Mouse (Mus musculus) hindbrain, embryonic 16.5 days (tissue): ENCODE data around the gene Patj. TPM values are rescaled to one million over a fixed set of nuclear protein-coding genes. Genes with fewer than 3 reads are reported as not detected.

Experiments
- ATAC-seq: fragments of 200-750 bp; cut with Nextera tagmentation; 2 replicates; pipeline ENCODE4 v1.8.0; 2017; ENCODE audit warnings: moderate TSS enrichment, moderate library complexity
- H3K27ac ChIP-seq: fragments of 300-500 bp; sonication (generic); 2 replicates; pipeline ENCODE4 v1.5.1; 2014; ENCODE audit warnings: low read depth, mild to moderate bottlenecking, control low read depth, low read length, moderate library complexity
- H3K27me3 ChIP-seq: fragments of 300-500 bp; sonication (generic); replicated peaks from 2 replicates; pipeline ENCODE4 v1.6.1; 2014; ENCODE audit warnings: low read length; ENCODE audit not compliant: control insufficient read depth, insufficient read depth
- H3K36me3 ChIP-seq: fragments of 300-500 bp; sonication (generic); 2 replicates; pipeline ENCODE4 v1.6.1; 2014; ENCODE audit warnings: mild to moderate bottlenecking, low read length, moderate library complexity, mixed read lengths; ENCODE audit not compliant: control insufficient read depth, insufficient read depth
- H3K4me1 ChIP-seq: fragments of 300-500 bp; sonication (generic); 2 replicates; pipeline ENCODE4 v1.6.1; 2014; ENCODE audit warnings: low read depth, low read length; ENCODE audit not compliant: control insufficient read depth, insufficient read depth
- H3K4me2 ChIP-seq: fragments of 300-500 bp; sonication (generic); 2 replicates; pipeline ENCODE4 v1.6.1; 2014; ENCODE audit warnings: mild to moderate bottlenecking, low read length, control low read depth, moderate library complexity
- H3K4me3 ChIP-seq: fragments of 300-500 bp; sonication (generic); 2 replicates; pipeline ENCODE4 v1.5.1; 2014; ENCODE audit warnings: mild to moderate bottlenecking, low read length, control low read depth, moderate library complexity
- H3K9ac ChIP-seq: fragments of 300-500 bp; sonication (generic); 2 replicates; pipeline ENCODE4 v1.6.1; 2014; ENCODE audit warnings: low read depth, mild to moderate bottlenecking, control low read depth, low read length, moderate library complexity
- H3K9me3 ChIP-seq: fragments of 300-500 bp; sonication (generic); 2 replicates; pipeline ENCODE4 v1.6.1; 2014; ENCODE audit warnings: mild to moderate bottlenecking, low read length, moderate library complexity; ENCODE audit not compliant: control insufficient read depth
- WGBS: fragments of 180-500 bp; shearing (Covaris S2); extraction: QIAGEN DNeasy Blood & Tissue Kit; methylation state at CpG from one replicate; pipeline ENCODE4 v1.1.7; 2014; 5-methylcytosine and 5-hydroxymethylcytosine counted together
- polyA plus RNA-seq: library from polyadenylated mRNA; unstranded; fragments of >200 nt; fragmentation: Nextera tagmentation; extraction: Ambion mirVana; gene quantifications from 2 replicates; pipeline ENCODE4 v1.2.1, GENCODE M21; 2015

The Patj gene
- polyA plus RNA-seq, 1 experiment from 2014 or later = 8.7 TPM

DNA sequence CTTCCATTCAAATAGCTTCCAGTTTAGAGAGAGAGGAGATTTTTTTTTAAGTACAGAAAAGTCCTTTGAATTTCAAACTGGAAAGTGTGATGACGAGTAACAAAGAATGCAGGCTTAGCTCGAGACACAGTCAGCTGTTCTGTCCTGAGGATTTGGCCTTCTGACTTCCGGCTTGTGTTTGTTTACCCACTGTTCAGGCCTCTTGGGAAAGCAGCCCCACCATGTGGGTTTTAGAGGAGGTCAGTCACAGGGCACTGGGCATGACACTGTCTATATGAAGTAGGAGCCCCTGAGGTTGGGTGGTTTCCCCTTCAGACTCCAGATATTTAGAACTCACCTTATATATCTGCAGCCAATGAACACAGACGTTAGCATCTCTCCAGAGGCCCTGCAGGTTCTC, 174.3 kb downstream of the Patj start:
- H3K9ac ChIP-seq = no peak overlapping the region
- no peaks in the 10 kb centered on the region for H3K27me3 ChIP-seq
- H3K27ac ChIP-seq = no peak overlapping the region
- no peaks in the 10 kb centered on the region for H3K4me1 ChIP-seq
- no peaks in the 10 kb centered on the region for H3K36me3 ChIP-seq
- 64% methylated on average over 4 of the region's 4 CpGs for WGBS
- H3K4me3 ChIP-seq = no peak overlapping the region
- no peak overlapping the region for H3K4me2 ChIP-seq
- H3K9me3 ChIP-seq = no peaks in the 10 kb centered on the region
- no peak for ATAC-seq

DNA sequence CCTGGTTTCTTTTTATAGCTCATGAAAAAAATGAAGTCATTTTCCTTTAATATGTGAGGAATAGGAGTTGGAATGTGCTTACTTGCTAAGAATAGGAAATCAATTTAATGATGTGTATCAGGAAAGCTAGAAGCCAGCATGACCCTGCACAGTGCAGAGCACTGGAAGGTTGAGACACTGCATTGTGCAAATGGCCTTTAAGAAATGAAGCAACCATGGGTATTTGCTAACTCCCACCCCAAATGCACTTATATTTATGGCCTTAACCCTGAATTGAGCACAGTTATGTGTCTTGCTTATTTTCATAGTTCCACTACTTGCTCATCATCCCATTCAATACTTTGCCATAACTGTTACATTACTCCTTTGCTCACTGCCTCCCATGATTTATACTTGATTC, 181.7 kb downstream of the Patj start:
- Histone ChIP-seq H3K9me3 (no peaks in the 10 kb centered on the region), H3K4me1 (peaks cover 4% of the 10 kb centered on the region), H3K36me3 (no peaks in the 10 kb centered on the region), H3K9ac (no peak overlapping the region), H3K27me3 (no peaks in the 10 kb centered on the region), H3K4me2 (no peak overlapping the region), H3K4me3 (no peak overlapping the region), H3K27ac (no peak overlapping the region)
- no peak for ATAC-seq

DNA sequence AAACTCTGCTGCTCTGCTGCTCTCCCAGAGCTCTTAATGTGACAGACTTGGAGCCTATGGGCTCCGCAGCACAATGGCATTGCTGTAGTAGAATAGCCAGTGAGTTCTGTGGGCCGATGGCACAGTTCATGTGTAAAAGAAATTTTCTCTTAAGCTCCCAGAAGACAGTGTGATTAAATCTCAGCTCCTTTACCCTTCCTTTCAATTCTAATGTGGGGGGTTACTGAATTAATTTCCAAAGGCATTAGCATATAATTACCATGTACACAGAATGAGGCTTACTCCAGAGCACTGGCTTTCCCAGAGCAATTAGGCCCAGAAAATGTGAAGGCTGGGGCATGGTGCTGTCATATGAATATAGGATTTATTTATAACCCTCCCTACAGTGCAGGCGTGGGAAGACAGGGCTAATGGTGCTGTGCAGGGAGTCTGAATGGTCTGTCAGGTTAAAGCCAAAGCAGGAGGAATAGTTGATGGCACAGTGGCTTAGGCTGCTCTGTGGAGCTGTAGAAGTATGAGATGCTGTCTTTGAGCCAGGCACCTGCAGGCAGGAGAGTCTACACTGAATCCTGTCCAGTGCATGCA, 182.5 kb downstream of the Patj start:
- H3K9ac ChIP-seq = no peak overlapping the region
- H3K36me3 ChIP-seq = no peaks in the 10 kb centered on the region
- no peak overlapping the region for H3K4me3 ChIP-seq
- H3K9me3 ChIP-seq = no peaks in the 10 kb centered on the region
- H3K27ac ChIP-seq = peak overlapping the region; percentile 65
- H3K4me1 ChIP-seq = peaks cover 4% of the 10 kb centered on the region
- no peaks in the 10 kb centered on the region for H3K27me3 ChIP-seq
- no peak overlapping the region for H3K4me2 ChIP-seq
- WGBS = 10% methylated on average over 3 of the region's 3 CpGs
- peak; percentile 95 for ATAC-seq

DNA sequence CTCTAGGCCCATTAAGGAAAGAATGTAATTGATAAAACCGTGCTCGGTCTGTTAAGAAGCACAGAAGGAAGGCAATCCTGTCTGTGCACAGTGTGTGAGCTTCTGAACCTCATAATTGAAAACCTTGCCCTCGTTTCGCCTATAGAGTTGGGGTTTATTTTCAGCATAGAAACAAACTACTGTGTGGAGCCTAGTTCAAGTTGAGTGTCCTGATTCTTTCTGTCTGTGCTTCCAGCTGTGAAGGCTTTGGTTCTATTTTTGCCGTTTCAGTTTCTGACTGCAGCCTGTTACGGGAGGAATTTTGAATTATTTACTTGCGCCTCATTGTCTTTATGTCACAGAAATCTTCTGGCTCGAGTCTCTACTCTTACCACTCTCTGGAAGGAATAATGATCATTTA, 185.9 kb downstream of the Patj start:
- H3K9ac ChIP-seq = no peak overlapping the region
- H3K27ac ChIP-seq = 0 out of 2 replicates have a peak overlapping the region, but pooled peaks have one; percentile 17
- no peaks in the 10 kb centered on the region for H3K9me3 ChIP-seq
- no peaks in the 10 kb centered on the region for H3K36me3 ChIP-seq
- H3K4me1 ChIP-seq = peaks cover 4% of the 10 kb centered on the region
- no peak overlapping the region for H3K4me2 ChIP-seq
- H3K27me3 ChIP-seq = no peaks in the 10 kb centered on the region
- no peak for ATAC-seq
- no peak overlapping the region for H3K4me3 ChIP-seq
- 60% methylated on average over 8 of the region's 8 CpGs for WGBS

DNA sequence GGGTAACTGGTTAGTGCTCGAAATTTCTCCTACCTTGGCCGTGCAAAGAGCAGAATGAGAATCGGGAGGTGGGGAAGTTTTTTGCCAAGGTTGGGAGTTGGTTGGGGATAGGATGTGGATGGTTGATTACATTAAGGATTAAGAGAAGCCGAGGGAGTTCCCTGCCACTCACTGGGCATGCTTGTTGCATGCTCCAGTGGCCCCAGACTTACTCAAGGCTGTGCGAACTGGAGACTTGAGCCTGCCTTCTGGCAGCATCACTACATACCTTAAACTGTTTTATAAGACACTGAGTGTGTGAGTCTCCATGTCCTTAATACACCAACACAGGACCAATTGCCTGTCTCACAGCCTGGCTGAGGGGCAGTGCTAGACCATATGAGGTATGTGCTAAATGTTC, 188.4 kb downstream of the Patj start:
- H3K27me3 ChIP-seq = no peaks in the 10 kb centered on the region
- 68% methylated on average over 5 of the region's 5 CpGs for WGBS
- no peak overlapping the region for H3K4me3 ChIP-seq
- ATAC-seq = no peak
- H3K4me2 ChIP-seq = no peak overlapping the region
- H3K9ac ChIP-seq = no peak overlapping the region
- H3K36me3 ChIP-seq = no peaks in the 10 kb centered on the region
- H3K4me1 ChIP-seq = no peaks in the 10 kb centered on the region
- H3K27ac ChIP-seq = no peak overlapping the region
- no peaks in the 10 kb centered on the region for H3K9me3 ChIP-seq

DNA sequence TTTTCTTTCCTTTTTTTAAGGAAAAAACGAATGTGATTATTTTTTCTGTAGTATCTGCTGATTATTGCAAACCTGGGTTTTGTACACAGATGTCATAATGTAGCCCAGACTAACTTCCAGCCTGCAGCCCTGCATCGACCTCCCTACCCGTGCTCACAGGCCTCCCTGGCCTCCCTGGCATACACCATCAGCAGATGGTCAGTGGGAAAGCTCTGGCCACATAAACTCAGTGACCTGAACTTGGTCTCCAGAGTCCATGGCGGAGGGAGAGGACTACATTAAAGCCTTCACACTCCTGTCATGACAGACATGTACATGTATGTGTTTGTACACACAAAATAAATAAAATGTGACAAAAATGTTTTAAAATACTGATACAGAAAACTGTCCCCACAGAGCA, 190.7 kb downstream of the Patj start:
- no peak overlapping the region for H3K27ac ChIP-seq
- no peak overlapping the region for H3K9ac ChIP-seq
- WGBS = 74% methylated on average over 4 of the region's 4 CpGs
- ATAC-seq = no peak
- no peaks in the 10 kb centered on the region for H3K27me3 ChIP-seq
- H3K4me1 ChIP-seq = no peaks in the 10 kb centered on the region
- H3K4me2 ChIP-seq = no peak overlapping the region
- H3K4me3 ChIP-seq = no peak overlapping the region
- H3K36me3 ChIP-seq = no peaks in the 10 kb centered on the region
- no peaks in the 10 kb centered on the region for H3K9me3 ChIP-seq

DNA sequence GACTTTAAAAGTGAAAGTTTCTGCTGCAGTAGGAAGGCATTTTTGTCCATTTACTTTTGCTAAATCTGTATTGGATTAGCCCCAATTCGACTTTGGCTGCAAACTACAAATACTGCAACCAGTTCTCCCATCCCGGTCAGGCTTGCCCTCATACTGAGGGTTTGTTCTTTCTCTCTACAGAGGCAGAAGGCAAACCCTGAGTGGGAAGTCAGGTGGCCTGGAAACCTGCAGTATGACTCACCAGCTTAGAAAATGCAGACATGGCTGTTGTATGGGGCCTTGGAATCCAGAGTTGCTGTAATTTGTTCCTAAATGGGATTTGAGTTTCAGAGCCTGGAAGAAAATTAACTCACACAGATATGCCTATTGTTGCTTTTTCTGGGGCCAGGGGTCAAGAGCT, 192.1 kb downstream of the Patj start:
- Histone ChIP-seq H3K9me3 (no peaks in the 10 kb centered on the region), H3K4me1 (no peaks in the 10 kb centered on the region), H3K27me3 (0 out of 2 replicates have a peak, but pooled peaks cover 2% of the 10 kb centered on the region), H3K4me3 (no peak overlapping the region), H3K4me2 (no peak overlapping the region), H3K36me3 (no peaks in the 10 kb centered on the region), H3K27ac (no peak overlapping the region), H3K9ac (no peak overlapping the region)
- WGBS = 69% methylated on average over 2 of the region's 2 CpGs
- no peak for ATAC-seq

DNA sequence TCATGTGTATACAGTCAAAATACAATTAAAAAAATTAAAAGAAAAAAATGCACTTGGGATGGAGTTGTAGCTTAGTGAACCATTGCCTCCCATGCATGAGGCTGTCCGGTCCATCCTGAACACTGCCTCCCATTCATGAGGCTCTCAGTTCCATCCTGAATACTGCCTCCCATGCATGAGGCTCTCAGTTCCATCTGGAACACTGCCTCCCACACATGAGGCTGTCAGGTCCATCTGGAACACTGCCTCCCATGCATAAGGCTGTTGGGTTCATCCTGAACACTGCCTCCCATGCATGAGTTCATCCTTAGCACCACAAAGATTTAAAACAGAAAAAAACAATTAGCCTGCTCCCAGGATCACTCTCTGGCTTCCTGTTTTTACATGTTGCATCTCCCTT, 198.4 kb downstream of the Patj start:
- Histone ChIP-seq H3K4me3 (no peak overlapping the region), H3K27ac (no peak overlapping the region), H3K4me1 (no peaks in the 10 kb centered on the region; the same call in 1 of the 2 replicates), H3K9ac (no peak overlapping the region), H3K36me3 (no peaks in the 10 kb centered on the region), H3K4me2 (no peak overlapping the region), H3K27me3 (0 out of 2 replicates have a peak, but pooled peaks cover 2% of the 10 kb centered on the region), H3K9me3 (no peaks in the 10 kb centered on the region)
- no peak for ATAC-seq
- WGBS = 90% methylated on average over 1 of the region's 1 CpGs

DNA sequence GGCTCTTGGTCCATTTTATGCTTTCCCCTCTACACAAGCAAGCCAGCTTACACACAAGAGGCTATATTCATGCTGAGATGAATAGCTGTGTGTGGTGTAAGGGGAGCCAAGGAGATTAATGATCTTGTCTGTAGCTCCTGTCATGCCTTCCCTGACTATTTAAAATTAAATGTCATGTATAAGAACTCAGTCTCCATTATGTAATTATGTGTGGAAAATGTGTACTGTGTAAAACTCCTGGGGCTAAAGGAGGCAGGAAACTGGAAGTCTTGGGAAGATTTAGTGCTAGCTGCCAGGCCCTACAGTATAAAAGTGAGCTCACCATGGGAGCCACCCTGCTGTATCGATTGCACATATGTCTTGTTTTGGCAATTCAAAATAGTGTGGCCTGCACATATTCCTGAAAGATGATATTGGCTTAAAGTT, 203.0 kb downstream of the Patj start:
- WGBS = 44% methylated on average over 1 of the region's 1 CpGs
- Histone ChIP-seq H3K9ac (no peak overlapping the region), H3K27ac (peak overlapping the region; percentile 42; the same call in 1 of the 2 replicates)

DNA sequence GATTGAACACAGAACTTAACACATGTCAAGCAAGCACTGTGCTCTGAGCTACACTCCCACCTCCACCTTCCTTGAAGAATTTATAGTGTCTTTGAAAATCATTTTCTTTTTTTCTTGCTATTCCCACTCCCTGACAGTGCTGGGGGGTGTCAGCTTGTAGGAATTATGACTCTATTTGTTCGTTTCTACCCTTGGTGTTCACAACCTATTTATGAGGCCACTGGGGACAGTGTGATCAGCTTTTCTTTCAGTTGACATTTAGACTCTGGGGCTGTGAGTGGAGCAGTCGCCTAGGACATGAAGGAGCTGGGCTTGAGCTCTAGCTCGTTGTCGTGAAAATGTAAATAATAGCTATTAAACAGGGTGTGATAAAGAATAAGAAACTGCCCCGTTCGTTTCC, 203.8 kb downstream of the Patj start:
- ATAC-seq = no peak
- no peaks in the 10 kb centered on the region; the same call in 1 of the 2 replicates for H3K4me1 ChIP-seq

More for the DNA sequence above, 203.0 kb downstream of the Patj start:
- Histone ChIP-seq H3K9me3 (no peaks in the 10 kb centered on the region), H3K4me2 (no peak overlapping the region), H3K27me3 (no peaks in the 10 kb centered on the region), H3K36me3 (no peaks in the 10 kb centered on the region), H3K4me1 (no peaks in the 10 kb centered on the region; the same call in 1 of the 2 replicates), H3K4me3 (no peak overlapping the region)
- ATAC-seq = peak; percentile 82

More for the DNA sequence above, 203.8 kb downstream of the Patj start:
- WGBS = 52% methylated on average over 6 of the region's 6 CpGs
- Histone ChIP-seq H3K27me3 (no peaks in the 10 kb centered on the region), H3K4me3 (no peak overlapping the region), H3K36me3 (no peaks in the 10 kb centered on the region), H3K9ac (no peak overlapping the region), H3K4me2 (no peak overlapping the region), H3K9me3 (no peaks in the 10 kb centered on the region), H3K27ac (no peak overlapping the region)
